Mouse (Mus musculus) Muller cell, postnatal 12 days (primary cell): ENCODE results near the gene Ak6.

Experiments used
- DNase-seq: peaks from one replicate; pipeline ENCODE4 v3.0.0-alpha.2; 2015; ENCODE audit errors: inconsistent ontology term

The Ak6 gene

GRCm38 (mm10) chr13:100650550-100651438, at the start of gene Ak6, which contains the start of gene Rad17:
TSS of gene Ak6 (plus strand) at chr13:100650979.
TSS of gene Rad17 (minus strand) at chr13:100651051.
- DNase-seq: peak; percentile 97

- DNase-seq: no peak
Observed at GRCm38 (mm10) chr13:100601034-100601433, 49.7 kb upstream of the Ak6 start.

GRCm38 (mm10) chr13:100602239-100602902, 48.4 kb upstream of the Ak6 start:
- DNase-seq: no peak

GRCm38 (mm10) chr13:100603031-100603737, 47.6 kb upstream of the Ak6 start:
- DNase-seq: no peak

- no peak for DNase-seq
Observed at GRCm38 (mm10) chr13:100603738-100604095, 47.1 kb upstream of the Ak6 start.

- DNase-seq: no peak
Observed at GRCm38 (mm10) chr13:100605845-100606244, 44.9 kb upstream of the Ak6 start.

GRCm38 (mm10) chr13:100607756-100608155, 43.0 kb upstream of the Ak6 start:
- DNase-seq: no peak

- no peak for DNase-seq
Observed at GRCm38 (mm10) chr13:100611266-100611665, 39.5 kb upstream of the Ak6 start.

- no peak for DNase-seq
Observed at GRCm38 (mm10) chr13:100612251-100612650, 38.5 kb upstream of the Ak6 start.

- no peak for DNase-seq
Observed at GRCm38 (mm10) chr13:100612903-100613302, 37.9 kb upstream of the Ak6 start.

- peak; percentile 47 for DNase-seq
Observed at GRCm38 (mm10) chr13:100616181-100617087, 34.3 kb upstream of the Ak6 start, which contains the start of gene Marveld2. TSS of gene Marveld2 (minus strand) at chr13:100616971.

GRCm38 (mm10) chr13:100617583-100617982, 33.2 kb upstream of the Ak6 start:
- DNase-seq: no peak

- DNase-seq: no peak
Observed at GRCm38 (mm10) chr13:100622241-100622640, 28.5 kb upstream of the Ak6 start.

- DNase-seq: no peak
Observed at GRCm38 (mm10) chr13:100634106-100634691, 16.6 kb upstream of the Ak6 start.

- no peak for DNase-seq
Observed at GRCm38 (mm10) chr13:100642471-100643209, 8.1 kb upstream of the Ak6 start.

GRCm38 (mm10) chr13:100648223-100648622, 2.6 kb upstream of the Ak6 start:
- no peak for DNase-seq

- DNase-seq: peak; percentile 0
Observed at GRCm38 (mm10) chr13:100651439-100652186, 834 bp downstream of the Ak6 start, which contains the start of gene Taf9. TSS of gene Taf9 (plus strand) at chr13:100651579.

- no peak for DNase-seq
Observed at GRCm38 (mm10) chr13:100658091-100658490, 7.3 kb downstream of the Ak6 start.

- DNase-seq: peak; percentile 30
Observed at GRCm38 (mm10) chr13:100659864-100660456, 9.2 kb downstream of the Ak6 start.
